Mouse (Mus musculus): ENCODE results near the gene Tfeb. TPM values are rescaled to one million over a fixed set of nuclear protein-coding genes. Genes with fewer than 3 reads are reported as not detected.
A peak's percentile ranks its signal among the peaks of the same experiment; 100 is the strongest.

Gene Tfeb
- polyA plus RNA-seq, 1 experiment = 8.7 TPM

DNA sequence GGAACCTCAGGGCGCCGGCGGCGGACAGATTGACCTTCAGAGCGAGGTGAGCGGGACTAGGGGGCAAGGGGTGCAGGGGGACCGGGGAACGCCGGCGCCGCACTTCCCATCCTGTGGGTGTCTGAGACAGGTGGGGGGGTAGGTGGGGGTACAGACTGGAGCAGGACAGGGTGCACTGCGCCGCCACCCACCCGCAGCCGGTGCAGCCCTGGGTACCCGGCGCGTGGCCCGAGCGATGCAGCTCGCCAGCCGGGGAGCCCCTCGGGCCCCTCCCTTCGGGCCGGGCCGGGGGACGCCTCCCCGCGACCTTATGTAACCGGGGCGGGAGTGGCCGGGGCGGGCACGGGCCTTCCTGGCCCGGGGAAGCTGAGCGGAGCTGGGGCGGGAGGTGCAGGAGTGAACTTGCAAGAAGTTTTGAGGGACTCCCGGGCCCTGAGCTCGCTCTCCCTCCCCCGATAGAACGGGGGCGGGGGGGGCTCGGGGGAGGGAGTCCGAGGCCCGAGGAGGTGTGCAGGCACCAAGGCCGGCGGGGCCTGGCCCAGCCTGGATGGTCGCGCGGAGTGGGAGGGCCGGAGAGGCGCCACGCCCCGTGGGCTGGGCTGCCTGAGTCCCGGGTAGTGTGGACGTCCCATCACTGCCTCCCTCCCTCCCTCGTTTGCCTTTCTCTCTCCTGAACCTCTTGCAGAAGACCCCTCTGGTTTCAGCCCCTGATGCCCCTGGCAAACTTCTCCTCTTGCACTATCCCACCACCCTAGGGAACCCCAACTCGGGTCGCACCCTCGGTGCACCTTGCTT lies 638 bp downstream of the Tfeb start:
- Histone ChIP-seq H3K27ac (replicated peaks; ENCODE audit: low read depth, low read length) (peak overlapping the region; percentile 88), H3K4me3 (ENCODE audit: insufficient read depth, low read depth, low read length) (peak overlapping the region; percentile 85), H3K4me1 (ENCODE audit: control insufficient read depth, insufficient read depth, insufficient read length, low read length) (peaks cover 20% of the 10 kb centered on the region)

GRCm38 (mm10) chr17:47738066-47738878 lies 1.4 kb downstream of the Tfeb start:
- peak overlapping the region; percentile 85 for H3K4me3 ChIP-seq (ENCODE audit: insufficient read depth, low read depth, low read length)
- peak overlapping the region; percentile 47 for H3K27ac ChIP-seq (replicated peaks; ENCODE audit: low read depth, low read length)
- peaks cover 20% of the 10 kb centered on the region for H3K4me1 ChIP-seq (ENCODE audit: control insufficient read depth, insufficient read depth, insufficient read length, low read length)

GRCm38 (mm10) chr17:47738879-47739798 lies 2.3 kb downstream of the Tfeb start:
- peak overlapping the region; percentile 85 for H3K4me3 ChIP-seq (ENCODE audit: insufficient read depth, low read depth, low read length)
- H3K4me1 ChIP-seq (ENCODE audit: control insufficient read depth, insufficient read depth, insufficient read length, low read length) = peaks cover 20% of the 10 kb centered on the region
- H3K27ac ChIP-seq (replicated peaks; ENCODE audit: low read depth, low read length) = peak overlapping the region; percentile 28; the same call in 1 of the 2 replicates

DNA sequence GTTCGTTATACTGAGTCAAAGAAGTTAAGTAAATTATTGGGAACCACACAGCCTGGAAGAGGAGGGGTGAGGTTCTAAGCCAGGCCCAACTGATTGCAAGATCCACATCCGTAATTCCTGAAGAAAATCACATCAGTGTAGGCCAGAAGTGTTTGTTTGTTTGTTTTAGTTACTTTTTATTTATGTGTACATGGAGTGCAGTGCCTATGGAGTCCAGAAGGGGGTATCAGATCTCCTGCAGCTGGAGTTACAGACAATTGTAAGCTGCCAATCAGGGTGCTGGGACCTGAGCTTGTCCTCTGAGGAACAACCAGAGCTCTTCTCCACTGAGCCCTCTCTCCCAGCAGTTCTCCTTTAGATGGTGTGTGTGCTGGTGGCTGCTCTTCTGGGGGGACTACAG lies 3.4 kb downstream of the Tfeb start:
- no peak overlapping the region for H3K4me3 ChIP-seq (ENCODE audit: insufficient read depth, low read depth, low read length)
- peaks cover 20% of the 10 kb centered on the region for H3K4me1 ChIP-seq (ENCODE audit: control insufficient read depth, insufficient read depth, insufficient read length, low read length)
- peak overlapping the region; percentile 1; the same call in 1 of the 2 replicates for H3K27ac ChIP-seq (replicated peaks; ENCODE audit: low read depth, low read length)

DNA sequence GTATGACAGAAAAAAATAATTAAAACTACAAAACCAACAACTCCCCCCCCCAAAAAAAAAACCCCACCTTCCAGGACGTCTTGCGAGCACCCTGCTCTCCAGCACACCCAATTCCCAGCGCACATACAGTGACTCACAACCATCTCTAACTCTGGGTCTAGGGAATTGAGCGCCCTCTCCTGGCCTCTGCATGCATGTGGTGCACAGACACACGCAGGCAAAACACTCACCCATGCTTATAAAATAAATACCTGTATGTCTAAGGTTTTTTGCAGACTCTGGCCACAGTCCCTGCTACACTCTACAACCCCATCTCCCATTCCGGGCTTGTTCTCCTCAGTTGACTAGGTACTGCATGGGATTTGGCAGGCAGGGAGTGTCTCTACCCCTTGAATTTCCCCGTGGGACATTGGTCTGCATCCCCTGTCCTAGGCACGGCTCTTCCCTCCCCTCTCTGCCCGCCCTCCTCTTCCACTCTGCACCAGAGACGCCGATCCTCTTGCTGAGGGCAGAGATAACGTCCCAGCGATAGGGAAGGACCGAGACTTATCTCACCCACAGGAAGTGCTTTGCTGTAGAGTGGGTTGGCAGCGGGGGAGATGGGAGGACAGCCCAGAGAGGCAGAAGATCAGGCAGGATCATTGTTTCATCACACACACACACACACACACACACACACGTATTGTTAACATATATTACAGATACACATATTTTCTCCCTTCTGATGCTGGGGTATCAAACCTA lies 6.3 kb downstream of the Tfeb start:
- H3K27ac ChIP-seq (replicated peaks; ENCODE audit: low read depth, low read length) = no peak overlapping the region
- H3K4me3 ChIP-seq (ENCODE audit: insufficient read depth, low read depth, low read length) = no peak overlapping the region
- peaks cover 20% of the 10 kb centered on the region for H3K4me1 ChIP-seq (ENCODE audit: control insufficient read depth, insufficient read depth, insufficient read length, low read length)

- H3K27ac ChIP-seq (replicated peaks; ENCODE audit: low read depth, low read length) = no peak overlapping the region
- no peak overlapping the region for H3K4me3 ChIP-seq (ENCODE audit: insufficient read depth, low read depth, low read length)
- H3K4me1 ChIP-seq (ENCODE audit: control insufficient read depth, insufficient read depth, insufficient read length, low read length) = peaks cover 18% of the 10 kb centered on the region
These were observed 7.3 kb downstream of the Tfeb start for GRCm38 (mm10) chr17:47744086-47744485.

DNA sequence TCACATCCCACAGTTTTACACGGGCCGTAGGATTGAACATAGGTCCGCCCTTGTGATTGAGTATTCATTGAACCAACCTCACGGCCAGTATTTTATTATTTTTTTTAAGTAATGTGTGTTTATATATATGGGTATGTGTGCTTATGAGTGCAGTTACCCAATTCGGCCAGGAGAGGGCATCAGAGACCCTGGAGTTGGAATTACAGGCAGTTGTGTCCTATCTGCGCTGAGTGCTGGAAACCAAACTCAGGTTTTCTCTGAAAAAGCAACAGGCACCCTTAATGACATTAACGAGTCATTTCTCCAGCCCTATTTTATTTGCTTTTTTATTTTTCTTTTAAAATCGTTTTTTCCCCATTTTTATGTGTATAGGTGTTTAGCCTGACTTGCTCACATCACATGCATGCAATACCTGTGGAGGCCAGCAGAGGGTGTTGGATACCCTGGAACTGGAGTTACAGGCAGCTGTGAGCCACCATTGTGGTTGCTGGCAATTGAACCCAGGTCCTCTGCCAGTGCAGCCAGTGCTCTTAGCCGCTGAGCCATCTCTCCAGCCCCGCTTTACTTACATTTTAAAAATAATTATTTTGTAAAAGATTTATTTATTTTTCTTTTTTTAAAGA lies 8.0 kb downstream of the Tfeb start:
- Histone ChIP-seq H3K4me1 (ENCODE audit: control insufficient read depth, insufficient read depth, insufficient read length, low read length) (peaks cover 16% of the 10 kb centered on the region), H3K4me3 (ENCODE audit: insufficient read depth, low read depth, low read length) (no peak overlapping the region), H3K27ac (replicated peaks; ENCODE audit: low read depth, low read length) (no peak overlapping the region)

DNA sequence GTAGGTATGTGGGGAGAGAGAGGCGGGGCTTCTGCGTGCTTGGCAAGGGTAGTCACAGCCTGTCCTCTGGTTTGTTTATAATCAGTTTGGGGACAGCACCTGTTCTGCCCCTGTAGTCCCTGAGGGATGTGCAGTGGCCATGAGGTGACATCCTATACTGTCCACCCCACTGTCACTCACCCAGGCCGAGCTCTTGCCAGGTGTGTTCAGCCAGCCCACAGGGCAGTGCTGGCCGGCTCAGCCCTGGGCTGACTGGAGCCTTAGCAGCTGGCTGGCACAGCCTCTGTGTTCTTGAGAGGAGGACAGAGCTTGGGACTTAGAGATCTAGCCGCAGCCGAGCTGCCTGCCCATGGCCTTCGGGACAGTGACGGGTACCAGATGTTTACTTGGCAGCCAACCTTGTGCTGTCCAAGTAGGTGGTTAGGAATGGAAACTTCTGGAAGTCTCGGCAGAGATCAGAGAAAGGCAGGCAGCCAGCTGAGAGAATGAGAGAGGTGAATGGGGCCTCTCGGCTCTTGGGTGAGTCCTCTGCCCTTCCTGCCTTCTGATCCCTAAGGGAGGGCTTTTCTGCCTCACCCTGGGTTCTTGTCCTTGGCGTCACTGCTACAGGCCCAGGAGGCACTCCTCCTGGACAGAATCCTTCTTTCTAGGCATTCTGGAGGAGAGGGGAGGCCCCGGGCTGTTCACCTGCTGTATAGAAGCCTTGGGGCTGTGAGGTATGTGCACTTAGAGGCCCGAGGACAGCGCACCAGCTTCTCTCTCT lies 12.1 kb downstream of the Tfeb start:
- H3K27ac ChIP-seq (replicated peaks; ENCODE audit: low read depth, low read length) = peak overlapping the region; percentile 45
- H3K4me1 ChIP-seq (ENCODE audit: control insufficient read depth, insufficient read depth, insufficient read length, low read length) = peaks cover 8% of the 10 kb centered on the region
- no peak overlapping the region for H3K4me3 ChIP-seq (ENCODE audit: insufficient read depth, low read depth, low read length)

- Histone ChIP-seq H3K27ac (replicated peaks; ENCODE audit: low read depth, low read length) (0 out of 2 replicates have a peak overlapping the region, but pooled peaks have one; percentile 45), H3K4me1 (ENCODE audit: control insufficient read depth, insufficient read depth, insufficient read length, low read length) (peaks cover 11% of the 10 kb centered on the region), H3K4me3 (ENCODE audit: insufficient read depth, low read depth, low read length) (no peak overlapping the region)
These were observed 12.8 kb downstream of the Tfeb start for GRCm38 (mm10) chr17:47749626-47750025.

DNA sequence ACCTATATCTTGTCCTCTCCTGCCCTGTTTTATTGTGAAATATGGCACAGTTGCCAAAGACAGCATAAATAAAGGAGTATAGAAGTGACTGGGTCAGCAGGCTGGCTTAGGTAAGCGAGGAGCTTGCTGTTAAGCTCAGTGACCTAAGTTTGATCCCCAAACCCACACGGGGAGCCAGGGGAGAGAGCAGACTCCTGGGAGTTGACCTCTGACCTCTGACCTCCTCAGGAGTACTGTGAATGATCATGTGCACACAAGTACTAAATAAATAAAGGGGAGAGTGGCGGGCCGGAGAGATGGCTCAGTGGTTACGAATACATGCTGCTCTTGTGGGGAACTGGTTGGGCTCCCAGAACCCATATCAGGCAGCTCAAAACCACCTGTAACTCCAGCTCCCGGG lies 13.3 kb downstream of the Tfeb start:
- H3K4me1 ChIP-seq (ENCODE audit: control insufficient read depth, insufficient read depth, insufficient read length, low read length) = peaks cover 16% of the 10 kb centered on the region
- H3K27ac ChIP-seq (replicated peaks; ENCODE audit: low read depth, low read length) = no peak overlapping the region
- H3K4me3 ChIP-seq (ENCODE audit: insufficient read depth, low read depth, low read length) = no peak overlapping the region

- Histone ChIP-seq H3K4me3 (ENCODE audit: insufficient read depth, low read depth, low read length) (no peak overlapping the region), H3K4me1 (ENCODE audit: control insufficient read depth, insufficient read depth, insufficient read length, low read length) (peaks cover 20% of the 10 kb centered on the region), H3K27ac (replicated peaks; ENCODE audit: low read depth, low read length) (no peak overlapping the region)
These were observed 15.0 kb downstream of the Tfeb start for GRCm38 (mm10) chr17:47751811-47752210.

DNA sequence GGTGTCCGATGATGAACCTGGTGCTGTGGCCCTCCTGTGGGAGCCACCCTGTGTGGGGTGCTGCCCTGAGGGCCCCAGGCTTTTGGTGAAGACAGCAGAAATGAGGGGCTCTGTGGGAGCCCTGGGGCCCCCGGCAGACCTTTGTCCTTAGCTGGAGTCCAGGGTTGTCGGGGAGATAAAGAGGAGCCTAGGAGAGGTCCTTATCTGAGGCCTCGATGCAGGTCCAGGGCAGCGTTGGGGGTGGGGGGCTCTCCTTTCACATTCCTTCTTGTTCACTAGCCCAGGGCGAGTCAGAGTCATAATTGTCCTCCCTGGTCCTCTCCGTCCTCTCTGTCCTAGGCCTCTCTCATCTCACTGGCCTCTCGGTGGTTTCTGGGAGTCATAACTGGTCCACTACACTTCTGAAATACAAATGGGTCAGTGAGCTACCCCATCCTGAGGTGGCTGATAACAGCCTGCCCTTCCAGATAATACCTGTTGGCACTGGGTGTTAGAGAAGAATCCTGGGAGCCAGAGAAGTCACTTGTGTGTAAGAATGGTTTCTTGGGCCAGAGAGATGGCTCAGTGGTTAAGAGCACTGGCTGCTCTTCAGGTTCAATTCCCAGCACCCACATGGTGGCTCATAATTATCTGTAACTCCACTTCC lies 16.4 kb downstream of the Tfeb start:
- Histone ChIP-seq H3K4me1 (ENCODE audit: control insufficient read depth, insufficient read depth, insufficient read length, low read length) (peaks cover 23% of the 10 kb centered on the region), H3K27ac (replicated peaks; ENCODE audit: low read depth, low read length) (0 out of 2 replicates have a peak overlapping the region, but pooled peaks have one; percentile 10), H3K4me3 (ENCODE audit: insufficient read depth, low read depth, low read length) (no peak overlapping the region)

DNA sequence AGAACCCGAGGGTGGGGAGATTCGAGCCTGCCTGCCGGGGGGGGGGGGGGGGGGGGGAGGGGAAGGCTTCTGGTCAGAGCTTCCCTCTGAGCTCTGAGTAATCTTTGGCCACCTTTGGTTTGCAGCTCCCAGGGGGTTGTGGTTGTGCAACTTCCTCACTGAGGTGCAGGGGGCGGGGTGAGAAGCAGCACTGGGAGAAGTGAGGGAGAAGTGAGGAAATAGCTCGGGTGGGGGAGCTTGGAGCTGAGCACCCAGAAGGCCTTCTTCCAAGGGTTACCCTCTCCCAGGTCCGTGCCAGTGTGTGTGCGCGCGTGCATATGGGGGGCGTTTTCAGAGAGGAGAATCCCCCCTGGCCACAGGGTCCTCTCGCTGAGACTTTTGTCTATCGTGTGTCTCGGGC lies 17.4 kb downstream of the Tfeb start:
- H3K27ac ChIP-seq (replicated peaks; ENCODE audit: low read depth, low read length) = peak overlapping the region; percentile 78
- H3K4me1 ChIP-seq (ENCODE audit: control insufficient read depth, insufficient read depth, insufficient read length, low read length) = peaks cover 20% of the 10 kb centered on the region
- H3K4me3 ChIP-seq (ENCODE audit: insufficient read depth, low read depth, low read length) = no peak overlapping the region
